Mouse (Mus musculus) liver, embryonic 15.5 days (tissue): ENCODE results near the gene Mvb12b. TPM values are rescaled to one million over a fixed set of nuclear protein-coding genes. Genes with fewer than 3 reads are reported as not detected.

Source experiments
- ATAC-seq: fragments of 200-750 bp; cut with Nextera tagmentation; 2 replicates; pipeline ENCODE4 v1.8.0; 2017; ENCODE audit warnings: moderate number of reproducible peaks, mild to moderate bottlenecking, moderate library complexity; ENCODE audit not compliant: insufficient read depth
- H3K27ac ChIP-seq: fragments of 300-500 bp; sonication (generic); replicated peaks from 2 replicates; pipeline ENCODE4 v1.5.1; 2015; ENCODE audit warnings: mild to moderate bottlenecking, inconsistent platforms
- H3K27me3 ChIP-seq: fragments of 300-500 bp; sonication (generic); 2 replicates; pipeline ENCODE4 v1.6.1; 2015; ENCODE audit warnings: mild to moderate bottlenecking, inconsistent platforms
- H3K36me3 ChIP-seq: fragments of 300-500 bp; sonication (generic); replicated peaks from 2 replicates; pipeline ENCODE4 v1.6.1; 2015; ENCODE audit warnings: moderate library complexity, mild to moderate bottlenecking, inconsistent platforms
- H3K4me1 ChIP-seq: fragments of 300-500 bp; sonication (generic); replicated peaks from 2 replicates; pipeline ENCODE4 v1.6.1; 2015; ENCODE audit warnings: inconsistent platforms
- H3K4me2 ChIP-seq: fragments of 300-500 bp; sonication (generic); 2 replicates; pipeline ENCODE4 v1.6.1; 2015; ENCODE audit warnings: moderate library complexity, mild to moderate bottlenecking, inconsistent platforms
- H3K4me3 ChIP-seq: fragments of 300-500 bp; sonication (generic); replicated peaks from 2 replicates; pipeline ENCODE4 v1.5.1; 2015; ENCODE audit warnings: mild to moderate bottlenecking, inconsistent platforms
- H3K9ac ChIP-seq: fragments of 300-500 bp; sonication (generic); 2 replicates; pipeline ENCODE4 v1.6.1; 2015; ENCODE audit warnings: moderate library complexity, mild to moderate bottlenecking, inconsistent platforms
- H3K9me3 ChIP-seq: fragments of 300-500 bp; sonication (generic); replicated peaks from 2 replicates; pipeline ENCODE4 v1.6.1; 2016; ENCODE audit warnings: inconsistent platforms
- WGBS: fragments of 180-500 bp; shearing (Covaris S2); methylation state at CpG from one replicate; pipeline ENCODE4 v1.1.7; 2015; ENCODE audit warnings: mixed read lengths; ENCODE audit not compliant: insufficient replicate concordance; 5-methylcytosine and 5-hydroxymethylcytosine counted together
- polyA plus RNA-seq: library from polyadenylated mRNA; unstranded; fragments of >200 nt; fragmentation: Nextera tagmentation; extraction: Ambion mirVana; gene quantifications from 2 replicates; pipeline ENCODE4 v1.2.1, GENCODE M21; 2015

Gene Mvb12b
- polyA plus RNA-seq, 1 experiment from 2014 or later, result 11.3 TPM

DNA sequence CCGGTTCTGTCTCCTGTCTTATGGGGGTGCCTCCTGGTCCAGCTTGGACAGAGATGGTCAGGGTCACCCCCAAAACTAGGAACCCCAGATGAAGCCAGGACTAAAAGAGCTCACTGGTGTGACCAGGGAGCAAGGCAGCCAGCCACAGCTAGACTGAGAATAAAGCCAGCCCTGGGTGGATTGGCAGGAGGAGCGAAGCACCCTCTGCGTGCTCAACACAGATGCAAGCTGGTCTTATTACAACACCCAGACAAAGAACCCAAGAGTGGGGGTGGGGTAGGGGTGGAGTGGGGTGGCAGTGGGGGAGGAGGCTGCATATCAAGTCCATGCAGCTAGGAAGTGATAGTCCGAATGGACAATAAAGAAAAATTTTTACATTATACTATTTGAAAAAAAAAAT lies 204.2 kb downstream of the Mvb12b start:
- Histone ChIP-seq H3K36me3 (no peaks in the 10 kb centered on the region), H3K9ac (no peak overlapping the region), H3K4me2 (no peak overlapping the region), H3K4me1 (no peaks in the 10 kb centered on the region), H3K27ac (no peak overlapping the region), H3K9me3 (no peaks in the 10 kb centered on the region), H3K27me3 (peaks cover 11% of the 10 kb centered on the region), H3K4me3 (no peak overlapping the region)
- WGBS, result 55% methylated on average over 4 of the region's 4 CpGs
- no peak for ATAC-seq

DNA sequence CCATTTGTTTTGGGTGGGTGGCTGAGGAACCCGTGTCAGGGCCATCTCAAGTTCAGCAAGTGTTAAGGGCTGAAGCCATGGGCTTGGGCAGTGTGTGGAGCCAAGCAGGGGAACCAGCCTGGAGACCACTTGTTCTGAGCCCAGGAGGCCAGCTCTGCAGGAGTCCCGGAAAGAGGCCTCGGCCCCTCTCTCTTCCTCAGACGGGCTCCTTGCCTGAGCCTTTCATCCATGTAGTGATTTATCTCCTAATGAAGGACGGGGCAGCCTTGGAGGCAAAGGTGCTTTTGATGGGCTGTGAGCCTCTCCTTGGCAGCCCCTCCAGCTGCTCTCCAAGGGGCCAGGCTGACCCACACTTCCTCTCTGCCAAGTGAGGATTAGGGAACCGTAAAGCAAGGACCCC lies 204.7 kb downstream of the Mvb12b start:
- Histone ChIP-seq H3K27ac (no peak overlapping the region), H3K36me3 (no peaks in the 10 kb centered on the region), H3K4me1 (no peaks in the 10 kb centered on the region), H3K4me2 (no peak overlapping the region), H3K9ac (no peak overlapping the region), H3K9me3 (no peaks in the 10 kb centered on the region), H3K4me3 (no peak overlapping the region), H3K27me3 (peaks cover 6% of the 10 kb centered on the region; the same call in 1 of the 2 replicates)
- ATAC-seq, result no peak
- 45% methylated on average over 6 of the region's 6 CpGs for WGBS

DNA sequence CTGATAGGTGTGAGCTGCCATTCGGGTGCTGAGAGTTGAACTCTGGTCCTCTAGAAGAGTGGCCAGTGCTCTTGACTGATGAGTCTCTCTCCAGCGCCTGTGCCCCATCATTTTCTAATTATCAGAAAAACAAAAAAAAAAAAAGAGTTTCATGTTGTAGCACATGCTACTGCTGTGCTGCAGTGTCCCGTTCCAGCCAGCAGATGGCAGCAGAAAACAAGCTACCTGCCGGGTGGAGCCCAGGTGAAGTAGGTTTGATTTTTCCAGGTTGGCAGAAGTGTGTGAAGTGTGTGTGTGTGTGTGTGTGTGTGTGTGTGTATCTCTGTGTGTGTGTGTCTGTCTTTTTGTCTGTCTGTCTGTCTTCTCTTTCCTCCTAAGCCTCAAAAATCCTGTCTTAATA lies 205.5 kb downstream of the Mvb12b start:
- no peak for ATAC-seq
- Histone ChIP-seq H3K36me3 (no peaks in the 10 kb centered on the region), H3K4me3 (no peak overlapping the region), H3K27me3 (peaks cover 6% of the 10 kb centered on the region; the same call in 1 of the 2 replicates), H3K27ac (no peak overlapping the region), H3K4me2 (no peak overlapping the region), H3K9me3 (no peaks in the 10 kb centered on the region), H3K4me1 (no peaks in the 10 kb centered on the region), H3K9ac (no peak overlapping the region)
- WGBS, result 11% methylated on average over 4 of the region's 4 CpGs

Other genes starting within 250 kb of the Mvb12b start
- gene Lmx1b, start 247.4 kb downstream of the Mvb12b start, polyA plus RNA-seq, result not detected in 2 replicates